Mouse (Mus musculus): ENCODE measurements around the gene Dennd4b.
"Not testable (repeated sequence)": the region's sequence is repeated elsewhere in the genome, so short reads cannot be mapped to it uniquely, and the experiment has no call there.

DNA sequence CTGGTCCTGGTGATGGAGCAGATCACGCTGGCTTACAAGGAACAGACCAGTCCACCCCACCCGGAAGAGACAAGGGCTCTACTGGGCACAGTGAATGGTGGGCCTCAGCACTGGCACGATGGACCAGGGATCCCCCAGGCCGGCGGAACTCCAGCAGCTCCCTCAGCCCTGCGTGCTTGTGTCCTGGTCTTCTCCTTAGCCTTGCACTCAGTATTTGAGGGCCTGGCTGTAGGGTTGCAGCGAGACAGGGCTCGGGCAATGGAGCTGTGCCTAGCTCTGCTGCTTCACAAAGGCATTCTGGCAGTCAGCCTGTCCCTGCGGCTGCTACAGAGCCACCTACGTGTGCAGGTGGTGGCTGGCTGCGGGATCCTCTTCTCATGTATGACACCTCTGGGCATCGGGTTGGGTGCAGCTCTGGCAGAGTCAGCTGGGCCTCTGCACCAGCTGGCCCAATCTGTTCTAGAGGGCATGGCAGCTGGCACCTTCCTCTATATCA is 13.2 kb upstream of the Dennd4b start:
- TF ChIP-seq CTCF (IDR thresholded peaks at IDR 0.05; ENCODE audit: low read depth, low read length); POLR2A (IDR thresholded peaks at IDR 0.05; ENCODE audit: borderline replicate concordance, low read depth, low read length): not testable (repeated sequence)

Measured in bone marrow macrophage, adult 2 months (primary cell).